Mouse (Mus musculus) stomach, embryonic 14.5 days (tissue): ENCODE measurements at regions not wholly inside any gene's neighbourhood (a gene's known extent, or its start where the extent isn't known, plus 50 kb on each side); places are given as distances from the start of the nearest gene placed in this dataset.

Experiments used
- ATAC-seq: fragments of 200-750 bp; cut with Nextera tagmentation; 2 replicates; pipeline ENCODE4 v1.8.0; 2017; ENCODE audit warnings: low read depth, moderate TSS enrichment; ENCODE audit not compliant: insufficient number of reproducible peaks, insufficient read depth, low FRiP score
- H3K27ac ChIP-seq: fragments of 300-500 bp; sonication (generic); 2 replicates; pipeline ENCODE4 v1.5.1; 2014; ENCODE audit warnings: mild to moderate bottlenecking, low read length, moderate library complexity, mixed read lengths
- H3K27me3 ChIP-seq: fragments of 300-500 bp; sonication (generic); 2 replicates; pipeline ENCODE4 v1.6.1; 2014; ENCODE audit warnings: low read length, control low read depth, mixed read lengths; ENCODE audit not compliant: control insufficient read depth, insufficient read depth
- H3K36me3 ChIP-seq: fragments of 300-500 bp; sonication (generic); 2 replicates; pipeline ENCODE4 v1.6.1; 2014; ENCODE audit warnings: mild to moderate bottlenecking, control low read depth, low read length, moderate library complexity, mixed read lengths; ENCODE audit not compliant: control insufficient read depth, insufficient read depth
- H3K4me1 ChIP-seq: fragments of 300-500 bp; sonication (generic); 2 replicates; pipeline ENCODE4 v1.6.1; 2014; ENCODE audit warnings: low read length, control low read depth, mixed read lengths; ENCODE audit not compliant: control insufficient read depth, insufficient read depth
- H3K4me2 ChIP-seq: fragments of 300-500 bp; sonication (generic); replicated peaks from 2 replicates; pipeline ENCODE4 v1.6.1; 2014; ENCODE audit warnings: low read depth, low read length, control low read depth
- H3K4me3 ChIP-seq: fragments of 300-500 bp; sonication (generic); 2 replicates; pipeline ENCODE4 v1.5.1; 2014; ENCODE audit warnings: low read depth, low read length, control low read depth
- H3K9ac ChIP-seq: fragments of 300-500 bp; sonication (generic); replicated peaks from 2 replicates; pipeline ENCODE4 v1.6.1; 2014; ENCODE audit warnings: low read depth, mild to moderate bottlenecking, control low read depth, low read length, moderate library complexity, mixed read lengths
- H3K9me3 ChIP-seq: fragments of 300-500 bp; sonication (generic); 2 replicates; pipeline ENCODE4 v1.6.1; 2016; ENCODE audit warnings: low read depth, low read length, control low read depth; ENCODE audit not compliant: control insufficient read depth
- WGBS: fragments of 180-500 bp; shearing (Covaris S2); extraction: QIAGEN DNeasy Blood & Tissue Kit; methylation state at CpG from one replicate; pipeline ENCODE4 v1.1.7; 2014; 5-methylcytosine and 5-hydroxymethylcytosine counted together

GRCm38 (mm10) chr7:133379373-133379772, 222.6 kb downstream of the Tex36 start:
- H3K4me1 ChIP-seq = 0 out of 2 replicates have a peak, but pooled peaks cover 7% of the 10 kb centered on the region
- no peak overlapping the region for H3K4me2 ChIP-seq
- no peak overlapping the region for H3K27ac ChIP-seq
- H3K9ac ChIP-seq = no peak overlapping the region
- no peak; the same call in 1 of the 2 replicates for ATAC-seq
- H3K36me3 ChIP-seq = no peaks in the 10 kb centered on the region
- no peaks in the 10 kb centered on the region for H3K27me3 ChIP-seq
- WGBS = 42% methylated on average over 1 of the region's 1 CpGs
- no peaks in the 10 kb centered on the region for H3K9me3 ChIP-seq
- H3K4me3 ChIP-seq = no peak overlapping the region

GRCm38 (mm10) chr7:133378338-133378737, 223.6 kb downstream of the Tex36 start:
- no peaks in the 10 kb centered on the region for H3K27me3 ChIP-seq
- no peak overlapping the region for H3K9ac ChIP-seq
- no peak overlapping the region for H3K4me2 ChIP-seq
- H3K27ac ChIP-seq = no peak overlapping the region
- 0 out of 2 replicates have a peak, but pooled peaks cover 7% of the 10 kb centered on the region for H3K4me1 ChIP-seq
- H3K9me3 ChIP-seq = no peaks in the 10 kb centered on the region
- no peaks in the 10 kb centered on the region for H3K36me3 ChIP-seq
- H3K4me3 ChIP-seq = no peak overlapping the region
- ATAC-seq = no peak
- 81% methylated on average over 5 of the region's 5 CpGs for WGBS

GRCm38 (mm10) chr7:133376833-133377484, 225.0 kb downstream of the Tex36 start:
- no peak for ATAC-seq
- no peak overlapping the region for H3K4me2 ChIP-seq
- H3K9me3 ChIP-seq = no peaks in the 10 kb centered on the region
- H3K4me3 ChIP-seq = no peak overlapping the region
- H3K27ac ChIP-seq = no peak overlapping the region
- 67% methylated on average over 8 of the region's 8 CpGs for WGBS
- H3K9ac ChIP-seq = no peak overlapping the region
- 0 out of 2 replicates have a peak, but pooled peaks cover 5% of the 10 kb centered on the region for H3K4me1 ChIP-seq
- H3K27me3 ChIP-seq = no peaks in the 10 kb centered on the region
- no peaks in the 10 kb centered on the region for H3K36me3 ChIP-seq

DNA sequence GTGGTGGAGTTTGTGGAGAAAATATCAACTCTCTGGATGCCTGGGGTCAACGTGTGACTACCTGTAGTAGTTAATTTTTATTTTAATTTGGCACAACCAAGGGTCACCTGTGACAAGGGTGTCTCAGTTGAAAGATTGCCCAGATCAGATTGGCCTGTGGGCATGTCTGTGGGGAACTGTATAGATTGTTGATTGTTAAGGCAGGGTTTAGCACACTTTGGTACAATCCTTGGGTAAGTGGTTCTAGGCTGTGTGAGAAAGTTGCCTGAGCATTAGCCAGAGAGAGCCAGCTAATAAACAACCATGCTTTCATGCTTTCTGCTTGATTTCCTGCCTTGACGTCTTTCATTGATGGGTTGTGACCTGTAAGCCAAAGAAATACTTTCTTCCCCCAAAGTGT, 229.3 kb downstream of the Tex36 start:
- Histone ChIP-seq H3K27ac (no peak overlapping the region), H3K36me3 (no peaks in the 10 kb centered on the region), H3K27me3 (no peaks in the 10 kb centered on the region), H3K9ac (no peak overlapping the region), H3K4me3 (no peak overlapping the region), H3K4me1 (no peaks in the 10 kb centered on the region), H3K4me2 (no peak overlapping the region), H3K9me3 (no peaks in the 10 kb centered on the region)
- ATAC-seq = no peak
- 56% methylated on average over 2 of the region's 2 CpGs for WGBS

- 94% methylated on average over 5 of the region's 5 CpGs for WGBS
- H3K4me2 ChIP-seq = no peak overlapping the region
Measured at GRCm38 (mm10) chr7:133370542-133370941, 231.4 kb downstream of the Tex36 start.

GRCm38 (mm10) chr7:133364601-133365000, 237.4 kb downstream of the Tex36 start:
- 29% methylated on average over 4 of the region's 4 CpGs for WGBS

More at GRCm38 (mm10) chr7:133370542-133370941, 231.4 kb downstream of the Tex36 start:
- no peaks in the 10 kb centered on the region for H3K36me3 ChIP-seq
- no peaks in the 10 kb centered on the region for H3K9me3 ChIP-seq
- H3K4me3 ChIP-seq = no peak overlapping the region
- no peak overlapping the region for H3K27ac ChIP-seq
- H3K4me1 ChIP-seq = no peaks in the 10 kb centered on the region
- H3K27me3 ChIP-seq = no peaks in the 10 kb centered on the region
- H3K9ac ChIP-seq = no peak overlapping the region
- no peak for ATAC-seq

DNA sequence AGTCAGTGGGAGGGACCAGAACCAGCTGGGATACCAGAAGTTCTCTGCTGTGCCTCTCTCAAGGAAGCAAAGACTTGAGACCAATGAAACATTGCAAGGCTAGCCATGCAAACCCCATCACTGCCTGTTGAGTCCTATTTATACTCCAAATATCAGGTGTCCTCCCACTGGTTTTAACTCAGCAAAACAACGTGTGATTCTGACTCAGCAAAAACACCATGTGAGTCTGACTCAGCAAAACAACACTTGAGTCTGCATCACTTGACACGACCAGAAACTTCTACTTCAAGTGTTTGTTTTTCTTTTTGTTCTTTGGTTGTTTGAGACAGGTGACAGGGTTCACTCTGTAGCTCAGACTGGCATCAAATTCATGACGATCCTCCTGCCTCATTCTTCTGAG, 204.6 kb upstream of the Ctbp2 start:
- H3K36me3 ChIP-seq = no peaks in the 10 kb centered on the region
- H3K9me3 ChIP-seq = no peaks in the 10 kb centered on the region
- H3K27ac ChIP-seq = no peak overlapping the region
- no peaks in the 10 kb centered on the region for H3K4me1 ChIP-seq
- no peak overlapping the region for H3K4me2 ChIP-seq
- H3K4me3 ChIP-seq = no peak overlapping the region
- no peaks in the 10 kb centered on the region for H3K27me3 ChIP-seq
- no peak overlapping the region for H3K9ac ChIP-seq
- no peak for ATAC-seq
- WGBS = 59% methylated on average over 3 of the region's 3 CpGs

More at GRCm38 (mm10) chr7:133364601-133365000, 237.4 kb downstream of the Tex36 start:
- H3K4me3 ChIP-seq = no peak overlapping the region
- no peaks in the 10 kb centered on the region for H3K9me3 ChIP-seq
- no peaks in the 10 kb centered on the region for H3K4me1 ChIP-seq
- no peaks in the 10 kb centered on the region for H3K36me3 ChIP-seq
- no peak overlapping the region for H3K9ac ChIP-seq
- H3K27ac ChIP-seq = no peak overlapping the region
- H3K27me3 ChIP-seq = no peaks in the 10 kb centered on the region
- no peak overlapping the region for H3K4me2 ChIP-seq
- ATAC-seq = no peak

DNA sequence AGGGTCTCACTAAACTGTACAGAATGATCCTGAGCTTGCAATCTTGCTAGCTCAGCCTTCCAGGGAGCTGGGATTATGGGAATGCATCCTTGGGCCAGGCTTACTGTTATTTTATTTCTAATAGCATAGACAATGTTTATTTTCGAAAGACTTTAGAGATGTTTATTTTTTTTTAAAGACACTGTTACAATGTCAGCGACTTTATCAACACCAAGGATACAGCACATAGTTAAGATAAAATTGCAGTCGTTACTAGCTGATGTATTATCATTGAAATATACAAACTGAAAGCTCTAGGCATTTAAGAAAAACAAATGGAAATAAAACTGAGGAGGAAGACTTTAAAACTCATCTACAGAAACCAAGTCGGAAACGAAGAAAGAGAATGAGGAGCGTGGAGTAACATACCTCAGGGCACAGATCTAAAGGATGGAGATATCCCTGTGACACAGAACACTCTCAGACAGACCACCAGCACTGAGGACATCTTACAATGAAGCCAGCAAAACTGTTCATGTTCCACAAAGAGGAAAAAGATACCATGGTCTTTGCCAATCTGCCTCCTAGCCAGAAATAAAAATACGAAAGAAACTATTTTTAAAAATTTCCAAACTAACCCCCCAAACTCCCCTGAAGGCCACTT, 201.5 kb upstream of the Ctbp2 start:
- Histone ChIP-seq H3K4me1 (no peaks in the 10 kb centered on the region), H3K36me3 (no peaks in the 10 kb centered on the region), H3K27ac (no peak overlapping the region), H3K9me3 (no peaks in the 10 kb centered on the region), H3K9ac (no peak overlapping the region), H3K4me3 (no peak overlapping the region), H3K4me2 (no peak overlapping the region), H3K27me3 (no peaks in the 10 kb centered on the region)
- 56% methylated on average over 7 of the region's 7 CpGs for WGBS
- no peak for ATAC-seq
